Mouse (Mus musculus): ENCODE results near the gene Shb.
A peak's percentile ranks its signal among the peaks of the same experiment; 100 is the strongest.

DNA sequence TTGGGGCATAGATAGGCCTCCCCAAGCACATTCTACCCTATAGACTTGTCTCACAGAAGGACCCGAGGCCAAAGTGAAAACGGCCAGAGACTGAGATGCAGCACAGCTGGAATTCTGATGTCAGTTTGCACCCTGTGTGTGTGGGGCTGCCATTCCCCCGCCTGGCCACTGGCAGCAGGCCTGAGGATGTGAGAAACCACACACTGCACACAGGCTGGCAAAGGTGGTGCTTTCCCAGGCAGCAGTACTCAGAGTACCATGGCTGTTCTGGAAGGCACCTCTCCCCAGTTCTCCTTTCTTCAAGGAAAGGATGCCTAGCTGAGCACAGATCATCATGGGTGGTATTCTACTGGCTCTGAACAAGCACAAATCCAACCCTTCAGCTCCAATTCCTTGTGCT, 90.0 kb downstream of the Shb start:
- no peak for TF ChIP-seq POLR2A (IDR thresholded peaks at IDR 0.05; ENCODE audit: extremely low read depth, insufficient read depth, low read length)
- 0 out of 2 replicates have a peak, but pooled peaks have one; percentile 17 for TF ChIP-seq CTCF (IDR thresholded peaks at IDR 0.05; ENCODE audit: extremely low read depth, insufficient read depth, low read length)

All from cortical plate, adult 2 months (tissue).